Mouse (Mus musculus) testis, postnatal 14 days (tissue): ENCODE data around the gene Rac3.
"Not testable (repeated sequence)": the region's sequence is repeated elsewhere in the genome, so short reads cannot be mapped to it uniquely, and the experiment has no call there.

ENCODE experiments used
- DNase-seq: peaks from one replicate; pipeline ENCODE4 v3.0.0; 2021; ENCODE audit warnings: low spot score

Rac3 gene

GRCm38 (mm10) chr11:120728530-120729240 is 7.4 kb downstream of the Rac3 start:
- DNase-seq = no peak

- not testable (repeated sequence) for DNase-seq
These were observed 8.3 kb downstream of the Rac3 start for GRCm38 (mm10) chr11:120729432-120730050.

DNA sequence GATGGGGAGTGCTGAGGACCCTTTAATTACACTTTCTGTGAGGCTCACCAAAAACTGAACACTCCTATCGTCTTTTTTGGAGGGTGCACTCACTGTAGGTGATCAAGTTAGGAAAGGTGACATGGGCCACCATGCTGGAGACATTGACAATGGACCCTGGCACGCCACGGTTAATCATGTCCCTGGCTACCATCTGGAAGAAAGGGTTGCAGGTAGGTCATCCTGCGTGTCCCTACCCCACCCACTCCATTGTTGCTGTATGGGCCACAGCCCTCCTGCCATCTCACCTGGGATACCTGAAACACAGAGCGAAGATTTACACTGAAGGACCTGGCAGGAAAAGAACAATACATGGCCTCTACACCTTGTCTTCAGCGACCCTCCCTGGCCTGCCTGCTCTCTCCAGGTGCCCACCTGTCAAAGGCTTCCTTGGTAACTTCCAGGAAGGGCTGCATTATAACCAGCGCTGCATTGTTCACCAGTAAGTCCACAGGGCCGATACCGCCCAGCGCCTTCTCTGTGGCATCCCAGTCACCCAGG is 9.1 kb downstream of the Rac3 start:
- DNase-seq = no peak

GRCm38 (mm10) chr11:120731395-120731794 is 10.1 kb downstream of the Rac3 start:
- DNase-seq = no peak

- no peak for DNase-seq
These were observed 10.8 kb downstream of the Rac3 start, which contains the start of gene Cbr2 for GRCm38 (mm10) chr11:120731858-120732680. Gene Cbr2 (minus strand): TSS chr11:120732114.

DNA sequence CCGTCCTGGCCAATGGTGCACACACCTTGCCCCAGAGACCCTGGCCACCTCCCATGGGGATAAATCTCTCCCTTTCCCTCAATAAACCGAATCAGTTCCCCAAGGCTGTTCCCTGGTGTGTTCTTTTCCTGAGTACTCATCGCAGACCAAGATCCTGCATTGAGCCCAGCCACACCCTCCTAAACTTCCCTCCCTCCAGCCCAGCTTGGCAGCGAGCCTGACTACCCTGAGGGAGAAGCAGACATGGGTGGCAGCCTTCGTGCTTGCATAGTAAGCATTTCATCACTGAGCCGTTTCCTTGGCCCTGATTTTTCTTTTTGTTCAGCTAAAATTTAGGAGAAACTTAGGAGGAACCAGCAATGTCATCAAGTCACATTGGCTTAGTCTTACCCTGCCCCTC is 12.3 kb downstream of the Rac3 start:
- no peak for DNase-seq

- no peak for DNase-seq
These were observed 15.2 kb downstream of the Rac3 start for GRCm38 (mm10) chr11:120736424-120736823.

DNA sequence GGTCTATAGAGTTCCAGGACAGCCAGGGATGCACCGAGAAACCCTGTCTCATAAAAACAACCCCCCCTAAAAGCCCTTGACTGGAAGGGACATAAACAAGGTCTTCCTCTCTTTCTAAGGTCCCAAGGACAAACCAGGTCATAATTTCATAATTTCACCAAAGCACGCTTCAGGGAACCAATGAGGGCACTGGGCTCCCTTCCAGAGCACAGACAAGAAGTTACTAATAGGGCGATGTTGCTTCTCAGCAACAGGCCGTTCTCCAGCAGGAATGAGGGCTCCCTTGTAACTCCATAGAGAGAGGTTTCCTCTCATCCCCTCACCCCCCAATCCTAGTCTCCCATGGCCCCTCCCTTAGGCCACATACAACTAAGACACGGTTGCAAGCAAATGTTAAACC is 19.7 kb downstream of the Rac3 start:
- no peak for DNase-seq

DNA sequence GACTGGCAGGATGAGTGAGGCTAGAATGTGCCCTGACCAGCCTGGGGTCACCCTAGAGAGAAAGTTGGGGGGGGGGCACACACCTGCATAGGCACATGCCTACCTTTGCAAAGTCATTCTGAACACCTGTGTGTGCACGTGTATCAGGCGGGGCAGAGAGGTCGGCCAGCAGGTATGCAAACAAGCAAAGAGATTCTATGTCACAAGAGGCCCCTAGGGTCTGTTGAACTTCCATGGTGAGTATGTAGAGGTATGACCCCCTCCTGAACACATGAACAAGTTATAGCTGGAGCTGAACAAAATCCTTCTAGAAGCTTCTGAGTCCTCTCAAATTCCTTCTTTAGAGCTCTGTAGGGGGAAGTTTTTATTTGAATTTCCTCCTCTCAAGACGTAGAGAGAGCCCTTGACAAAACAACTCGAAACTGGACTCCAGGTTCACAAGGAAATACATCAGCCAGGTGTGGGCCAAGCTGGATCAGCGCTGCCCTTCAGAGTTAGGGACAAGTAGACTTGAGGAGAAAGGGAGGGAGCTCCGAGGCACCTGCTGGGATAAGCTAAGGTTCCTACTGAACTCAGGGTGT is 22.9 kb downstream of the Rac3 start:
- no peak for DNase-seq

DNA sequence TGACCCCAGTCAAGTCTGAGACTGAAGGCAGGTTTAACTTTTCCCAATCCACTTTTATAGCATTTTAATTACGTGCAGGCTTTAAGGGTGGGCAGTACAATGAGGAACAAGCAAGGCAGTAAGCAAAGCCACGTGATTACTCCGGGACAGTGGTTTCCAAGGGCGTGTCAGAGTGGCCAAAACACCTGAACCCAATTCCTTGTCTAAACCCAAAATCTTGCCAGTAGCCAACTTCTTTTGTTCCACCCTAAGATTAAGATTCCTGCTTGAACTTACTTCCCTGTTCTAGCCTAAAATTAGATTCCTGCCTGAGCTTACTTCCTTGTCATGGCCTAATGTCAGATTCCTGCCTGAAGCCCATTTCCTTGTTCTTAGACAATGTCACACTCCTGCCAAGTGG is 26.7 kb downstream of the Rac3 start:
- DNase-seq = no peak

- no peak for DNase-seq
These were observed 28.2 kb downstream of the Rac3 start for GRCm38 (mm10) chr11:120749430-120749829.

DNA sequence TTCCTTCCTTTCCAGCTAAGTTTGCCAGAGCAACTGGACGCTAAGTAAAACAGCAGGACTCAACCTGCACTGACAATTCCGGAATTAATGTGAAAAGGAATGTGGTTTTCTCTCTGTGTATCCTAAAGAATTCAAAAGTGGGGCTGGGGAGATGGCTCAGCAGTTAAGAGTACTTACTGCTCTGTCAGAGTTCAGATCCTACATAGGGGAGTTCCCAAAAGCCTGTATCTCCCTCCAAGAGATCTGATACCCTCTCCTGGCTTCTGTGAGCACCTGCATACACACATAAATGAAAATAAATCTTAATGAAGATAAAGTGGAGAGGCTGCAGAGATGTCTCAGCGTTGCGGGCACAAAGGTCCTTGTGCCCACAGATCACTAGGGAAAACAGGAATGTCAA is 30.3 kb downstream of the Rac3 start:
- DNase-seq = no peak

GRCm38 (mm10) chr11:120760236-120760635 is 39.0 kb downstream of the Rac3 start:
- DNase-seq = no peak

DNA sequence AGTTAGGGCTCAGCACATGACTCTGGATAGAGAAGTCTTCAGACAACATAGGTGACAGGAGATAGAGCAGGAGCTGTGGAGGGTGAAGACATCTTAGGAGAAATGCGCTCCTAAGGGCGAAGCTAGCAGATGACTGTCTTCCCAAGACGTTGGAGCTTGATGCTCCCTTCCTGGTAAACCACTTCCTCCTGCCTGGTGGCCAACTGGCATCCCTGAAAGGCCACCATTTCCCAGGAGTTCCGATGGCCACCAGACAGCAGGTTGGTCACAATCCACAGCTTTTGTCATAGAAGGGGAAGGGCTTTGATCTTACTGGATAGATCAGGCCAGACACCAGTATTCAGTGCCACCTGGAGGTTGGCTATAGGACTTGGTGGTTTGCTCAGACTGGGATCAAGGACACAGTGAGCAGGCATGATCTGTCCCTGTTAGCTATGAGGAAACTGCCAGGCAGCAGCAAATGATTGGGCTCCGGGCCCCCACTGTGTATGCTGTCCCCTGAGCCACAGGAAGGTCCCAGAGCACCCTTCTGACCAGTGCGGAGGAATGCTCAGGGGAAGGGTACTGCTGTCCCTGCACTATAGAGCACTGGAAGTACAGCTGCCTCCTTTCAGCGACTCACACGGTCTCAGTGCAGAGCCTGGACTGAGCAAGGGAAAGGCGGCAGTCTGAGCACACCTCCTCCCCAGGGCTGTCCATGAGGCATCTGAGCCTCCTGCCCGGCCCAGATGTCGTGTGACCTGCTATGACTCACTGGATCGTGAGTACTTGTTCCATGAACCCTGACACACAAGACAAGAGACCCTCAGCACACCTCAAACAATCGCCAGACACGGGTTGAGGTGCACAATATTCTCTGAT is 40.8 kb downstream of the Rac3 start:
- DNase-seq = no peak

GRCm38 (mm10) chr11:120762672-120763041 is 41.4 kb downstream of the Rac3 start, which contains the start of gene Hmga1b:
Gene Hmga1b (plus strand): TSS chr11:120762794.
- not testable (repeated sequence) for DNase-seq

- DNase-seq = not testable (repeated sequence)
These were observed 42.1 kb downstream of the Rac3 start for GRCm38 (mm10) chr11:120763121-120763999.

GRCm38 (mm10) chr11:120767023-120767422 is 45.8 kb downstream of the Rac3 start:
- not testable (repeated sequence) for DNase-seq

GRCm38 (mm10) chr11:120768206-120768605 is 46.9 kb downstream of the Rac3 start:
- DNase-seq = no peak

GRCm38 (mm10) chr11:120772749-120773148 is 51.5 kb downstream of the Rac3 start:
- peak; percentile 50 for DNase-seq
